ENCODE assay signal across 8 mouse cellular contexts in genomic region chr17:70738168-70738854, GRCm38 (mm10).
DNase-seq lines count a peak whose midpoint lies in the region; ATAC-seq and TF ChIP-seq lines count a peak whose summit lies in the region.

No protein-coding gene starts in this region.

- no peaks in the 10 kb centered on the region for H3K79me2 ChIP-seq in MEL (ENCODE audit: control insufficient read depth, insufficient read depth, low read length, poor library complexity)

- H3K4me2 ChIP-seq in hindbrain, embryonic 13.5 days: peak overlapping the region; percentile 53

- TF ChIP-seq EP300 in MEL (IDR thresholded peaks at IDR 0.05; ENCODE audit: low read depth in 1 of 2, low read length in 2 of 2): no peak

- peaks cover 0 to 5% of the 10 kb centered on the region in 2 experiments; a peak in 1 of 4 replicates for H3K4me1 ChIP-seq in MEL (ENCODE audit: control insufficient read depth in 1 of 2, insufficient read depth in 2 of 2, low read length in 2 of 2)
- H3K4me1 ChIP-seq in hindbrain, embryonic 13.5 days (replicated peaks): peaks cover 17% of the 10 kb centered on the region

- peak overlapping the region; percentile 38 to 54 for H3K4me3 ChIP-seq in MEL (ENCODE audit: control insufficient read depth in 1 of 2, insufficient read depth in 1 of 2, low read depth in 2 of 2, low read length in 2 of 2)
- peak overlapping the region; percentile 25 for H3K4me3 ChIP-seq in hindbrain, embryonic 13.5 days

- 3% methylated on average over 17 of the region's 17 CpGs for WGBS in hindbrain, embryonic 13.5 days

- peak overlapping the region; percentile 39; the same call in 1 of the 2 replicates for H3K9ac ChIP-seq in MEL (ENCODE audit: control insufficient read depth, low read depth, low read length, poor library complexity, severe bottlenecking)
- H3K9ac ChIP-seq in hindbrain, embryonic 13.5 days: peak overlapping the region; percentile 56

- peak; percentile 89 for ATAC-seq in hindbrain, embryonic 13.5 days (ENCODE audit: low FRiP score)

- peaks cover 0 to 2% of the 10 kb centered on the region in 2 experiments; a peak in 1 of 4 replicates for H3K36me3 ChIP-seq in MEL (ENCODE audit: control insufficient read depth in 1 of 2, insufficient read depth in 2 of 2, low read length in 2 of 2)
- H3K36me3 ChIP-seq in hindbrain, embryonic 13.5 days: no peaks in the 10 kb centered on the region

- H3K9me3 ChIP-seq in MEL (replicated peaks; ENCODE audit: insufficient read depth, low read length): no peaks in the 10 kb centered on the region
- no peaks in the 10 kb centered on the region for H3K9me3 ChIP-seq in hindbrain, embryonic 13.5 days

- DNase-seq in MEL (ENCODE audit: low read depth, low spot score): peak; percentile 77
- peak; percentile 51 for DNase-seq in cerebellum, adult 9-10 months
- DNase-seq in frontal cortex, postnatal 10 days (ENCODE audit: low spot score in 2 of 2): peak; percentile 69 to 76
- DNase-seq in layer of hippocampus, postnatal 10 days (ENCODE audit: low spot score in 2 of 2): peak; percentile 80 to 85
- peak; percentile 97 for DNase-seq in lung, postnatal 10 days
- peak; percentile 86 for DNase-seq in retina, embryonic 14.5 days (ENCODE audit: low spot score)
- DNase-seq in thymus, postnatal 36 days: peak; percentile 63 to 64

- peaks cover 0 to 3% of the 10 kb centered on the region in 2 experiments; a peak in 2 of 4 replicates for H3K27me3 ChIP-seq in MEL (ENCODE audit: control insufficient read depth in 1 of 2, insufficient read depth in 2 of 2, low read length in 2 of 2)
- no peaks in the 10 kb centered on the region for H3K27me3 ChIP-seq in hindbrain, embryonic 13.5 days

- TF ChIP-seq RAD21 in MEL (IDR thresholded peaks at IDR 0.05; ENCODE audit: low read depth, low read length): peak; percentile 32

- peak; percentile 68 to 87 (median 73) for TF ChIP-seq CTCF in MEL (IDR thresholded peaks at IDR 0.05 in 2 of 3, conservative IDR thresholded peaks at IDR 0.05 in 1 of 3; ENCODE audit: control insufficient read depth in 1 of 3, insufficient read depth in 1 of 3, low read depth in 2 of 3, low read length in 3 of 3, poor library complexity in 1 of 3, severe bottlenecking in 1 of 3)

- TF ChIP-seq POLR2A in MEL (IDR thresholded peaks at IDR 0.05; ENCODE audit: control insufficient read depth in 1 of 2, insufficient read depth in 1 of 2, low read depth in 1 of 2, low read length in 2 of 2, poor library complexity in 1 of 2): no peak

- no peak overlapping the region for H3K27ac ChIP-seq in MEL (ENCODE audit: control insufficient read depth, low read depth, low read length)
- peak overlapping the region; percentile 58; the same call in 1 of the 2 replicates for H3K27ac ChIP-seq in hindbrain, embryonic 13.5 days

TF ChIP-seq in MEL, 35 proteins besides CTCF, POLR2A, EP300 and RAD21:
- TF ChIP-seq POLR2AphosphoS5 (IDR thresholded peaks at IDR 0.05; ENCODE audit: borderline replicate concordance, low read depth, low read length) (no peak), USF2 (IDR thresholded peaks at IDR 0.05; ENCODE audit: borderline replicate concordance in 1 of 2, insufficient read depth in 1 of 2, low read depth in 1 of 2, low read length in 2 of 2) (peak in 1 of 2 experiments; percentile 65; a peak in 2 of 4 replicates), SMC3 (IDR thresholded peaks at IDR 0.05; ENCODE audit: low read depth, low read length) (peak; percentile 52), NRF1 (IDR thresholded peaks at IDR 0.05; ENCODE audit: insufficient read depth, low read depth, low read length, poor library complexity, severe bottlenecking) (no peak), CHD2 (IDR thresholded peaks at IDR 0.05; ENCODE audit: low read length) (no peak), E2F4 (IDR thresholded peaks at IDR 0.05; ENCODE audit: borderline replicate concordance, low read depth, low read length) (no peak), GATA1 (IDR thresholded peaks at IDR 0.05; ENCODE audit: low read depth, low read length) (no peak), MYC (IDR thresholded peaks at IDR 0.05; ENCODE audit: low read depth, low read length) (0 out of 2 replicates have a peak, but pooled peaks have one; percentile 52), ETS1 (IDR thresholded peaks at IDR 0.05; ENCODE audit: low read depth, low read length) (no peak), ZKSCAN1 (IDR thresholded peaks at IDR 0.05; ENCODE audit: low read depth, low read length) (no peak), USF1 (IDR thresholded peaks at IDR 0.05; ENCODE audit: low read depth, low read length) (peak; percentile 93), MAZ (IDR thresholded peaks at IDR 0.05; ENCODE audit: low read depth, low read length) (no peak), MAX (IDR thresholded peaks at IDR 0.05; ENCODE audit: low read length) (peak; percentile 80), KAT2A (conservative IDR thresholded peaks at IDR 0.05; ENCODE audit: low read depth, low read length) (no peak), ZC3H11A (IDR thresholded peaks at IDR 0.05; ENCODE audit: low read depth, low read length) (peak; percentile 32), ELF1 (IDR thresholded peaks at IDR 0.05; ENCODE audit: low read depth, low read length) (peak; percentile 53; the same call in 1 of the 2 replicates), ZMIZ1 (IDR thresholded peaks at IDR 0.05; ENCODE audit: low read depth, low read length) (no peak), MXI1 (IDR thresholded peaks at IDR 0.05; ENCODE audit: low read depth, low read length) (peak; percentile 38; the same call in 1 of the 2 replicates), ZNF384 (IDR thresholded peaks at IDR 0.05; ENCODE audit: low read depth, low read length) (no peak)
